Mouse (Mus musculus): ENCODE measurements around the gene Stip1. TPM values are rescaled to one million over a fixed set of nuclear protein-coding genes. Genes with fewer than 3 reads are reported as not detected.
"Not testable (repeated sequence)": the region's sequence is repeated elsewhere in the genome, so short reads cannot be mapped to it uniquely, and the experiment has no call there.

Stip1 gene
- total RNA-seq, 4 experiments from 2014 or later: 160 to 199 (median 183) TPM

GRCm38 (mm10) chr19:7066034-7066827 is 26.5 kb upstream of the Stip1 start:
- DNase-seq (ENCODE audit: low spot score in 2 of 2): no peak

- peak in 1 of 2 experiments; percentile 71 for DNase-seq (ENCODE audit: low spot score in 2 of 2)
Observed at GRCm38 (mm10) chr19:7064571-7064970, 24.8 kb upstream of the Stip1 start.

- DNase-seq (ENCODE audit: low spot score in 2 of 2): no peak
Observed at GRCm38 (mm10) chr19:7062916-7063315, 23.1 kb upstream of the Stip1 start.

- DNase-seq (ENCODE audit: low spot score in 2 of 2): no peak
Observed at GRCm38 (mm10) chr19:7062110-7062509, 22.3 kb upstream of the Stip1 start.

GRCm38 (mm10) chr19:7058541-7058940 is 18.8 kb upstream of the Stip1 start:
- DNase-seq (ENCODE audit: low spot score in 2 of 2): no peak

- peak; percentile 49 to 66 for DNase-seq (ENCODE audit: low spot score in 2 of 2)
Observed at GRCm38 (mm10) chr19:7057722-7058207, 18.0 kb upstream of the Stip1 start.

- peak in 1 of 2 experiments; percentile 52 for DNase-seq (ENCODE audit: low spot score in 2 of 2)
Observed at GRCm38 (mm10) chr19:7057126-7057721, 17.5 kb upstream of the Stip1 start.

GRCm38 (mm10) chr19:7056248-7057087 is 16.7 kb upstream of the Stip1 start, which contains the start of gene Macrod1:
Gene Macrod1, plus strand, starts transcription at chr19:7056810.
- peak; percentile 70 to 88 for DNase-seq (ENCODE audit: low spot score in 2 of 2)

GRCm38 (mm10) chr19:7055173-7055572 is 15.4 kb upstream of the Stip1 start:
- no peak for DNase-seq (ENCODE audit: low spot score in 2 of 2)

- no peak for DNase-seq (ENCODE audit: low spot score in 2 of 2)
Observed at GRCm38 (mm10) chr19:7054772-7055171, 15.0 kb upstream of the Stip1 start.

- DNase-seq (ENCODE audit: low spot score in 2 of 2): not testable (repeated sequence)
Observed at GRCm38 (mm10) chr19:7053382-7053781, 13.6 kb upstream of the Stip1 start.

- no peak for DNase-seq (ENCODE audit: low spot score in 2 of 2)
Observed at GRCm38 (mm10) chr19:7044706-7045105, 4.9 kb upstream of the Stip1 start.

- no peak for DNase-seq (ENCODE audit: low spot score in 2 of 2)
Observed at GRCm38 (mm10) chr19:7044279-7044678, 4.5 kb upstream of the Stip1 start.

- no peak for DNase-seq (ENCODE audit: low spot score in 2 of 2)
Observed at GRCm38 (mm10) chr19:7041171-7041570, 1.4 kb upstream of the Stip1 start.

GRCm38 (mm10) chr19:7040637-7041130 is 917 bp upstream of the Stip1 start:
- DNase-seq (ENCODE audit: low spot score in 2 of 2): no peak

GRCm38 (mm10) chr19:7039088-7039720 is 563 bp downstream of the Stip1 start:
- peak; percentile 41 to 65 for DNase-seq (ENCODE audit: low spot score in 2 of 2)

GRCm38 (mm10) chr19:7034006-7034405 is 5.8 kb downstream of the Stip1 start:
- no peak for DNase-seq (ENCODE audit: low spot score in 2 of 2)

GRCm38 (mm10) chr19:7029531-7029930 is 10.2 kb downstream of the Stip1 start:
- peak in 1 of 2 experiments; percentile 85 for DNase-seq (ENCODE audit: low spot score in 2 of 2)

GRCm38 (mm10) chr19:7020224-7020641 is 19.5 kb downstream of the Stip1 start:
- no peak for DNase-seq (ENCODE audit: low spot score in 2 of 2)

- DNase-seq (ENCODE audit: low spot score in 2 of 2): no peak
Observed at GRCm38 (mm10) chr19:7019191-7019590, 20.6 kb downstream of the Stip1 start, which contains the start of gene Fermt3. Gene Fermt3, minus strand, starts transcription at chr19:7019469.

GRCm38 (mm10) chr19:7018546-7018945 is 21.2 kb downstream of the Stip1 start:
- DNase-seq (ENCODE audit: low spot score in 2 of 2): no peak
